ENCODE assay signal across 1 mouse cellular context in the genomic region with DNA sequence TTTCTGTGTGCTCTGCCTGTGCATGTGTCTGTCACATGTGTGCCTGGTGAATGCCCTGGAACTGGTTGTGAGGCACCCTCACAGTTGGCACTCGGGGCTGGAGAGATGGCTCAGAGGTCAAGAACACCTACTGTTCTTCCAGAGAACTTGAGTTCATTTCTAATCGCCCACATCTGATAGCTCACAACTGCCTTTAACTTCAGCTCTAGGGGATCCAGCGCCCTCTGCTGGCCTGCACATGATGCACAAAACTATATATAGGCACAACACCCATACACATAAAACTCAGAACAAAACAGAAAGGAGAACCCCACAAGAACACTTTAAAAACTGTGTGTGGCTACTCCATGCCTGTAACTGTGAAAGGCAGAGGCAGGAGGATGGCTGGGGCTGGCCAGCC.
A peak's percentile ranks its signal among the peaks of the same experiment; 100 is the strongest.
TF ChIP-seq lines count a peak whose summit lies in the region.

No protein-coding gene starts in this region.

TF ChIP-seq in MEL, 35 proteins besides CTCF, POLR2A, EP300 and RAD21 (continued from another document):
- TF ChIP-seq ZC3H11A (IDR thresholded peaks at IDR 0.05; ENCODE audit: low read depth, low read length): peak; percentile 46
- TF ChIP-seq SMC3 (IDR thresholded peaks at IDR 0.05; ENCODE audit: low read depth, low read length): peak; percentile 84
- peak; percentile 51; the same call in 1 of the 2 replicates for TF ChIP-seq MAX (IDR thresholded peaks at IDR 0.05; ENCODE audit: low read length)
- TF ChIP-seq TAL1 (IDR thresholded peaks at IDR 0.05; ENCODE audit: low read length): no peak
- no peak for TF ChIP-seq RCOR1 (IDR thresholded peaks at IDR 0.05; ENCODE audit: low read depth, low read length)
- no peak for TF ChIP-seq ELF1 (IDR thresholded peaks at IDR 0.05; ENCODE audit: low read depth, low read length)
- no peak for TF ChIP-seq GATA1 (IDR thresholded peaks at IDR 0.05; ENCODE audit: low read depth, low read length)
- no peak for TF ChIP-seq MYB (IDR thresholded peaks at IDR 0.05; ENCODE audit: low read depth, low read length)
- no peak for TF ChIP-seq E2F4 (IDR thresholded peaks at IDR 0.05; ENCODE audit: borderline replicate concordance, low read depth, low read length)
- TF ChIP-seq SIN3A (IDR thresholded peaks at IDR 0.05; ENCODE audit: low read length): 0 out of 2 replicates have a peak, but pooled peaks have one; percentile 20
- TF ChIP-seq POLR2AphosphoS2 (IDR thresholded peaks at IDR 0.05; ENCODE audit: low read length): no peak
- TF ChIP-seq CHD1 (IDR thresholded peaks at IDR 0.05; ENCODE audit: low read depth, low read length): no peak
- no peak for TF ChIP-seq JUND (IDR thresholded peaks at IDR 0.05; ENCODE audit: low read depth, low read length)
- 0 out of 2 replicates have a peak, but pooled peaks have one; percentile 19 for TF ChIP-seq MYC (IDR thresholded peaks at IDR 0.05; ENCODE audit: low read depth, low read length)
- 0 out of 2 replicates have a peak, but pooled peaks have one; percentile 19 for TF ChIP-seq MXI1 (IDR thresholded peaks at IDR 0.05; ENCODE audit: low read depth, low read length)
- no peak for TF ChIP-seq TBP (IDR thresholded peaks at IDR 0.05; ENCODE audit: low read depth, low read length)
- no peak for TF ChIP-seq HCFC1 (IDR thresholded peaks at IDR 0.05; ENCODE audit: low read depth, low read length)
- TF ChIP-seq MAZ (IDR thresholded peaks at IDR 0.05; ENCODE audit: low read depth, low read length): no peak
- no peak for TF ChIP-seq MAFK (IDR thresholded peaks at IDR 0.05; ENCODE audit: borderline replicate concordance, low read depth, low read length)
- no peak for TF ChIP-seq ETS1 (IDR thresholded peaks at IDR 0.05; ENCODE audit: low read depth, low read length)
- TF ChIP-seq NRF1 (IDR thresholded peaks at IDR 0.05; ENCODE audit: insufficient read depth, low read depth, low read length, poor library complexity, severe bottlenecking): no peak
